Comparison of ENCODE assay signal across 12 mouse cellular contexts in genomic region chr7:24269256-24269655, GRCm38 (mm10). TPM values are rescaled to one million over a fixed set of nuclear protein-coding genes. Genes with fewer than 3 reads are reported as not detected.
A peak's percentile ranks its signal among the peaks of the same experiment; 100 is the strongest.
DNase-seq lines count a peak whose midpoint lies in the region; ATAC-seq and TF ChIP-seq lines count a peak whose summit lies in the region.
"Had no signal": no experiment of that assay in that cellular context is flagged by ENCODE, and none has a peak within 500 bp of the region (broad histone marks: within the 10 kb centered on the region; RNA-seq: fewer than 3 reads in every experiment).

No protein-coding gene starts in this region.

- H3K4me2 ChIP-seq in heart, embryonic 12.5 days = peak overlapping the region; percentile 90; the same call in 1 of the 2 replicates
- 0 out of 2 replicates have a peak overlapping the region, but pooled peaks have one; percentile 75 for H3K4me2 ChIP-seq in neural tube, embryonic 12.5 days (replicated peaks)
- peak overlapping the region; percentile 68; the same call in 1 of the 2 replicates for H3K4me2 ChIP-seq in embryonic facial prominence, embryonic 12.5 days (replicated peaks)

- TF ChIP-seq EP300 in heart, adult 2 months (IDR thresholded peaks at IDR 0.05; ENCODE audit: insufficient read depth, low read depth, low read length) = no peak

- no peak overlapping the region for H3K9ac ChIP-seq in heart, embryonic 12.5 days
- H3K9ac ChIP-seq in heart, adult 2 months (ENCODE audit: low read depth, low read length) = no peak overlapping the region
- H3K9ac ChIP-seq in neural tube, embryonic 12.5 days = no peak overlapping the region
- H3K9ac ChIP-seq in embryonic facial prominence, embryonic 12.5 days = no peak overlapping the region

- H3K36me3 ChIP-seq in heart, embryonic 12.5 days = peaks cover 10% of the 10 kb centered on the region
- H3K36me3 ChIP-seq in heart, adult 2 months (ENCODE audit: control insufficient read depth, insufficient read depth, low read length) = no peaks in the 10 kb centered on the region
- peaks cover 8% of the 10 kb centered on the region for H3K36me3 ChIP-seq in neural tube, embryonic 12.5 days
- peaks cover 15% of the 10 kb centered on the region for H3K36me3 ChIP-seq in embryonic facial prominence, embryonic 12.5 days

- intact Hi-C loops in heart, adult 2 months (cut with DNase I) = loop anchor here (2.0 to 5.0 kb wide), 4 partner anchors 48 to 187 kb away; partner anchors contain the start of genes Zfp180, Zfp235 and Zfp94

- no peak for TF ChIP-seq CTCF in heart, adult 2 months (IDR thresholded peaks at IDR 0.05)

- H3K27me3 ChIP-seq in heart, embryonic 12.5 days (replicated peaks) = no peaks in the 10 kb centered on the region
- no peaks in the 10 kb centered on the region for H3K27me3 ChIP-seq in heart, adult 2 months (ENCODE audit: control insufficient read depth, insufficient read depth, low read length)
- no peaks in the 10 kb centered on the region for H3K27me3 ChIP-seq in neural tube, embryonic 12.5 days (replicated peaks)
- H3K27me3 ChIP-seq in embryonic facial prominence, embryonic 12.5 days = no peaks in the 10 kb centered on the region

- H3K9me3 ChIP-seq in heart, embryonic 12.5 days (replicated peaks) = no peaks in the 10 kb centered on the region
- H3K9me3 ChIP-seq in neural tube, embryonic 12.5 days = no peaks in the 10 kb centered on the region
- no peaks in the 10 kb centered on the region for H3K9me3 ChIP-seq in embryonic facial prominence, embryonic 12.5 days

- no peak for ATAC-seq in heart, embryonic 12.5 days (ENCODE audit: insufficient number of reproducible peaks, low FRiP score)
- peak; percentile 6; the same call in 1 of the 2 replicates for ATAC-seq in neural tube, embryonic 12.5 days (ENCODE audit: low FRiP score, low read depth)
- no peak for ATAC-seq in embryonic facial prominence, embryonic 12.5 days (ENCODE audit: insufficient number of reproducible peaks, insufficient read depth, low FRiP score, low TSS enrichment)

- WGBS in heart, embryonic 12.5 days = 64% methylated on average over 3 of the region's 3 CpGs
- 71% methylated on average over 3 of the region's 3 CpGs for WGBS in heart, adult 2 months
- 84% methylated on average over 3 of the region's 3 CpGs for WGBS in neural tube, embryonic 12.5 days
- whole genome bisulfite sequencing in embryonic facial prominence, embryonic 12.5 days = 71% methylated on average over 3 of the region's 3 CpGs

- H3K27ac ChIP-seq in heart, embryonic 12.5 days (ENCODE audit: poor library complexity, severe bottlenecking) = no peak overlapping the region
- H3K27ac ChIP-seq in heart, adult 2 months = no peak overlapping the region
- H3K27ac ChIP-seq in neural tube, embryonic 12.5 days = no peak overlapping the region
- no peak overlapping the region for H3K27ac ChIP-seq in embryonic facial prominence, embryonic 12.5 days

- no peak overlapping the region for H3K4me3 ChIP-seq in heart, embryonic 12.5 days
- H3K4me3 ChIP-seq in heart, adult 2 months = no peak overlapping the region
- H3K4me3 ChIP-seq in neural tube, embryonic 12.5 days = no peak overlapping the region
- H3K4me3 ChIP-seq in embryonic facial prominence, embryonic 12.5 days = peak overlapping the region; percentile 56; the same call in 1 of the 2 replicates

- TF ChIP-seq POLR2A in heart, adult 2 months (IDR thresholded peaks at IDR 0.05; ENCODE audit: insufficient read depth, low read depth, low read length) = no peak

- peaks cover 4% of the 10 kb centered on the region; the same call in 1 of the 2 replicates for H3K4me1 ChIP-seq in heart, embryonic 12.5 days (replicated peaks)
- no peaks in the 10 kb centered on the region; the same call in 1 of the 2 replicates for H3K4me1 ChIP-seq in heart, adult 2 months (ENCODE audit: control insufficient read depth, insufficient read depth, low read length)
- H3K4me1 ChIP-seq in neural tube, embryonic 12.5 days = peaks cover 4% of the 10 kb centered on the region; the same call in 1 of the 2 replicates
- peaks cover 4% of the 10 kb centered on the region; the same call in 1 of the 2 replicates for H3K4me1 ChIP-seq in embryonic facial prominence, embryonic 12.5 days

- no peaks in the 10 kb centered on the region for H3K79me2 ChIP-seq in heart, adult 2 months (replicated peaks; ENCODE audit: control insufficient read depth, insufficient read depth, low read length)

- no peak for DNase-seq in heart, adult 2 months
- DNase-seq in neural tube, embryonic 10.5 days (ENCODE audit: extremely low spot score, low spot score) = no peak
- DNase-seq in naive thymus-derived CD4-positive, alpha-beta T cell, adult 2 months (ENCODE audit: low read depth) = peak; percentile 7
- DNase-seq in layer of hippocampus, adult 8-10 months (ENCODE audit: low spot score in 2 of 2) = no peak
- no peak for DNase-seq in layer of hippocampus, adult 11-12 months (ENCODE audit: low spot score)
- DNase-seq: cerebellum, postnatal 36 days; retina, postnatal 1 day had no signal

RNA-seq across cellular contexts. Expression of gene Zfp93, which starts 1.0 kb away (rescaled TPM):
- polyA plus RNA-seq in heart, embryonic 12.5 days (2016; fragmentation: Nextera tagmentation; extraction: Ambion mirVana) = 5.4 and 6.0 TPM in 2 replicates
- total RNA-seq in heart, adult 2 months (2021) = 1 to 10 TPM; 3.3 to 4.1 TPM
- 1.7 and 2.9 TPM in 2 replicates for polyA plus RNA-seq in heart, adult 2 months (2012; rRNA removed)
- polyA plus RNA-seq in neural tube, embryonic 12.5 days (2016; fragmentation: Nextera tagmentation; extraction: Ambion mirVana) = 7.1 and 7.2 TPM in 2 replicates
- 10.0 and 12.0 TPM in 2 replicates for polyA plus RNA-seq in embryonic facial prominence, embryonic 12.5 days (2016; fragmentation: Nextera tagmentation; extraction: Ambion mirVana)
- total RNA-seq in layer of hippocampus, adult 8-10 months (2022) = 10 to 100 TPM; 12.4 to 20.1 (median 13.8) TPM
- total RNA-seq: monocyte, adult 5-6 weeks had no signal

RNA-seq across cellular contexts. Expression of gene Zfp108, which starts 14.7 kb away (rescaled TPM):
- 2.2 and 2.5 TPM in 2 replicates for polyA plus RNA-seq in heart, embryonic 12.5 days (2016; fragmentation: Nextera tagmentation; extraction: Ambion mirVana)
- total RNA-seq in heart, adult 2 months (2021) = 1 to 10 TPM; 1.4 to 1.8 TPM
- 0.70 and 1.4 TPM in 2 replicates for polyA plus RNA-seq in heart, adult 2 months (2012; rRNA removed)
- 3.3 and 3.7 TPM in 2 replicates for polyA plus RNA-seq in neural tube, embryonic 12.5 days (2016; fragmentation: Nextera tagmentation; extraction: Ambion mirVana)
- polyA plus RNA-seq in embryonic facial prominence, embryonic 12.5 days (2016; fragmentation: Nextera tagmentation; extraction: Ambion mirVana) = 5.3 and 5.6 TPM in 2 replicates
- 10 to 100 TPM in 1 of 4 experiments, 1 to 10 TPM in 3; 8.0 to 10.2 (median 9.0) TPM for total RNA-seq in layer of hippocampus, adult 8-10 months (2022)
- total RNA-seq: CH12.LX; monocyte, adult 5-6 weeks had no signal

RNA-seq across cellular contexts. Expression of gene Zfp61, which starts 31.8 kb away (rescaled TPM):
- polyA plus RNA-seq in heart, embryonic 12.5 days (2016; fragmentation: Nextera tagmentation; extraction: Ambion mirVana) = 17.0 and 17.7 TPM in 2 replicates
- 1 to 10 TPM; 2.7 to 3.3 TPM for total RNA-seq in heart, adult 2 months (2021)
- polyA plus RNA-seq in heart, adult 2 months (2012; rRNA removed) = 2.7 and 5.3 TPM in 2 replicates
- 41.3 and 43.7 TPM in 2 replicates for polyA plus RNA-seq in neural tube, embryonic 12.5 days (2016; fragmentation: Nextera tagmentation; extraction: Ambion mirVana)
- 57.7 and 63.1 TPM in 2 replicates for polyA plus RNA-seq in embryonic facial prominence, embryonic 12.5 days (2016; fragmentation: Nextera tagmentation; extraction: Ambion mirVana)
- 10 to 100 TPM; 19.3 to 30.5 (median 24.7) TPM for total RNA-seq in layer of hippocampus, adult 8-10 months (2022)

RNA-seq across cellular contexts. Expression of gene Zfp109, which starts 31.9 kb away (rescaled TPM):
- 3.1 and 4.6 TPM in 2 replicates for polyA plus RNA-seq in heart, embryonic 12.5 days (2016; fragmentation: Nextera tagmentation; extraction: Ambion mirVana)
- total RNA-seq in heart, adult 2 months (2021) = 1 to 10 TPM; 1.8 to 2.1 TPM
- 0.80 and 1.5 TPM in 2 replicates for polyA plus RNA-seq in heart, adult 2 months (2012; rRNA removed)
- polyA plus RNA-seq in neural tube, embryonic 12.5 days (2016; fragmentation: Nextera tagmentation; extraction: Ambion mirVana) = 4.3 and 4.4 TPM in 2 replicates
- 5.9 and 6.6 TPM in 2 replicates for polyA plus RNA-seq in embryonic facial prominence, embryonic 12.5 days (2016; fragmentation: Nextera tagmentation; extraction: Ambion mirVana)
- 10 to 100 TPM in 1 of 4 experiments, 1 to 10 TPM in 3; 8.0 to 10.8 (median 9.1) TPM for total RNA-seq in layer of hippocampus, adult 8-10 months (2022)
- total RNA-seq: CH12.LX had no signal

RNA-seq across cellular contexts. Expression of gene Zfp94, which starts 47.2 kb away (rescaled TPM):
- polyA plus RNA-seq in heart, embryonic 12.5 days (2016; fragmentation: Nextera tagmentation; extraction: Ambion mirVana) = 5.5 and 5.6 TPM in 2 replicates
- 1 to 10 TPM; 1.9 to 2.7 TPM for total RNA-seq in heart, adult 2 months (2021)
- 3.4 and 3.8 TPM in 2 replicates for polyA plus RNA-seq in heart, adult 2 months (2012; rRNA removed)
- 16.3 and 18.4 TPM in 2 replicates for polyA plus RNA-seq in neural tube, embryonic 12.5 days (2016; fragmentation: Nextera tagmentation; extraction: Ambion mirVana)
- polyA plus RNA-seq in embryonic facial prominence, embryonic 12.5 days (2016; fragmentation: Nextera tagmentation; extraction: Ambion mirVana) = 15.8 and 16.4 TPM in 2 replicates
- total RNA-seq in layer of hippocampus, adult 8-10 months (2022) = 10 to 100 TPM; 14.4 to 18.3 (median 15.6) TPM
